8 mouse cellular contexts compared by ENCODE assay signal in the genomic region with DNA sequence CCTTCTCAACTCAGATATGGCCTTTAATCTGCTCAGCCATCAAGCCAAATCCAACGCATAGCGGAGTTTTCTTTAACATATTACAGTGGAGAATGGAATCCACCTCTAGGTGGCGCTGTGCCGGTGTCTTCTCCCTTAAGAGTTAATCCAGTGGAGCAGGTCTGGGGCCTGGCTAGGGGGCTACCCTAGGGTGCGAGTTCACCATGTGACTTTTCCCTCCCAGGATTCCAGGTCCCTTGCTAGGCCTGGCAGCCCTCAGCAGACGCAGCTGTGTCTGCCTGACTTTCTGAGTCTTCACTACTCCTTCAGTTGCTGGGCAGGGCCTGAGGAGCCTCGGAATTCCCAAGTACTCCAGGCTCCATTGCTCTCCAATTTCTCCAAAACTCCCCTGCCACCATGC. TPM values are rescaled to one million over a fixed set of nuclear protein-coding genes. Genes with fewer than 3 reads are reported as not detected.
DNase-seq lines count a peak whose midpoint lies in the region; ATAC-seq and TF ChIP-seq lines count a peak whose summit lies in the region.
"Had no signal": no experiment of that assay in that cellular context is flagged by ENCODE, and none has a peak within 500 bp of the region (broad histone marks: within the 10 kb centered on the region; RNA-seq: fewer than 3 reads in every experiment).

No protein-coding gene starts in this region.

- peak; percentile 3 to 6 for DNase-seq in left cerebral cortex, postnatal 14 days (ENCODE audit: low spot score in 2 of 2)
- DNase-seq in left cerebral cortex, adult 8-10 months (ENCODE audit: low spot score in 2 of 2): no peak
- no peak for DNase-seq in Patski (ENCODE audit: low read depth, low spot score)
- peak; percentile 38 for DNase-seq in brain, embryonic 14.5 days (ENCODE audit: low read depth)
- DNase-seq in liver, embryonic 14.5 days (ENCODE audit: low read depth in 3 of 3, low spot score in 3 of 3): no peak
- no peak for DNase-seq in urinary bladder, postnatal 10 days (ENCODE audit: low spot score)
- DNase-seq in heart, adult 8-10 months (ENCODE audit: low spot score): no peak

- TF ChIP-seq EP300 in liver, embryonic 14.5 days (IDR thresholded peaks at IDR 0.05; ENCODE audit: low read depth): no peak

- H3K36me3 ChIP-seq in liver, embryonic 14.5 days (replicated peaks; ENCODE audit: control insufficient read depth, insufficient read depth, low read depth): no peaks in the 10 kb centered on the region

- H3K4me1 ChIP-seq in liver, embryonic 14.5 days (replicated peaks; ENCODE audit: control insufficient read depth in 2 of 2, insufficient read depth in 2 of 2, low read length in 1 of 2): no peaks in the 10 kb centered on the region; a peak in 1 of 4 replicates

- no peak overlapping the region for H3K27ac ChIP-seq in liver, embryonic 14.5 days

- in situ Hi-C loops in Patski (cut with MboI; ENCODE audit: low pct_unique_long_range_greater_than_20kb): no loop called here

- H3K4me2 ChIP-seq in liver, embryonic 14.5 days (ENCODE audit: low read depth): no peak overlapping the region

- no peak overlapping the region for H3K4me3 ChIP-seq in liver, embryonic 14.5 days (ENCODE audit: insufficient read depth in 1 of 2, low read depth in 2 of 2, low read length in 2 of 2)

- TF ChIP-seq POLR2A in brain, embryonic 14.5 days (IDR thresholded peaks at IDR 0.05; ENCODE audit: borderline replicate concordance, extremely low read depth, insufficient read depth, insufficient read length, poor library complexity, severe bottlenecking): no peak

- TF ChIP-seq CTCF in Patski (IDR thresholded peaks at IDR 0.05): peak; percentile 37
- TF ChIP-seq CTCF in brain, embryonic 14.5 days (IDR thresholded peaks at IDR 0.05; ENCODE audit: borderline replicate concordance, extremely low read depth, insufficient read depth, insufficient read length): peak; percentile 42; the same call in 1 of the 2 replicates
- TF ChIP-seq CTCF in liver, embryonic 14.5 days (IDR thresholded peaks at IDR 0.05; ENCODE audit: low read depth): peak; percentile 35

- ATAC-seq in Patski: no peak
- no peak for ATAC-seq in liver, embryonic 14.5 days (ENCODE audit: insufficient read depth)

- no peaks in the 10 kb centered on the region for H3K9me3 ChIP-seq in liver, embryonic 14.5 days (ENCODE audit: control insufficient read depth, low read length)

- CTCF ChIA-PET in Patski (lab: Charles Lee): interaction anchor here (1.7 kb wide), 1 partner anchor 21 kb away, joined by 5 read pairs; no protein-coding TSS in a partner anchor

- POLR2A ChIA-PET in Patski (lab: Charles Lee): no interaction called here

- peaks cover 4% of the 10 kb centered on the region for H3K27me3 ChIP-seq in Patski
- no peaks in the 10 kb centered on the region for H3K27me3 ChIP-seq in liver, embryonic 14.5 days (ENCODE audit: control insufficient read depth, insufficient read depth, low read length)

- no peak overlapping the region for H3K9ac ChIP-seq in liver, embryonic 14.5 days (replicated peaks)

- 31% methylated on average over 7 of the region's 7 CpGs for WGBS in liver, embryonic 14.5 days (ENCODE audit: insufficient replicate concordance)

- intact Hi-C loops in left cerebral cortex, postnatal 14 days (cut with DNase I): no loop called here

RNA-seq across cellular contexts. Expression of gene Barhl2, which starts 40.8 kb away (rescaled TPM):
- under 1 TPM; 0.35 to 0.93 TPM for total RNA-seq in left cerebral cortex, postnatal 14 days (2021)
- 1 to 10 TPM in 2 of 4 experiments, under 1 TPM in 2; 0.55 to 1.2 (median 0.94) TPM for total RNA-seq in left cerebral cortex, adult 8-10 months (2022)
- polyA plus RNA-seq in Patski (2021): not detected
- 18.0 and 26.0 TPM in 2 replicates for polyA plus RNA-seq in brain, embryonic 14.5 days (2012; rRNA removed)
- polyA plus RNA-seq in liver, embryonic 14.5 days (2012; rRNA removed): 0.01 and 0.03 TPM in 2 replicates
- not detected in 2 replicates for polyA plus RNA-seq in liver, embryonic 14.5 days (2014; fragmentation: Nextera tagmentation; extraction: Ambion mirVana)
- total RNA-seq in heart, adult 8-10 months (2022): not detected
- polyA plus RNA-seq: spleen, adult 2 months had no signal

Comparison
In these comparisons a context has a peak if more than half of its experiments do, and no peak if none do; other contexts are left out.
1. DNase-seq: peak in left cerebral cortex, postnatal 14 days (2 of 2) and brain, embryonic 14.5 days (single experiment); none in left cerebral cortex, adult 8-10 months (0 of 2), Patski (single experiment), liver, embryonic 14.5 days (0 of 3), urinary bladder, postnatal 10 days (single experiment) and heart, adult 8-10 months (single experiment).
2. Peak in every context shown above with its lines, with median percentiles within 50 percentile points of each other: CTCF ChIP-seq.